Mouse (Mus musculus): ENCODE results near the gene Piwil1. TPM values are rescaled to one million over a fixed set of nuclear protein-coding genes. Genes with fewer than 3 reads are reported as not detected.
A peak's percentile ranks its signal among the peaks of the same experiment; 100 is the strongest.
"Not testable (repeated sequence)": the region's sequence is repeated elsewhere in the genome, so short reads cannot be mapped to it uniquely, and the experiment has no call there.

Gene Piwil1
- polyA plus RNA-seq, 1 experiment from 2014 or later = not detected

DNA sequence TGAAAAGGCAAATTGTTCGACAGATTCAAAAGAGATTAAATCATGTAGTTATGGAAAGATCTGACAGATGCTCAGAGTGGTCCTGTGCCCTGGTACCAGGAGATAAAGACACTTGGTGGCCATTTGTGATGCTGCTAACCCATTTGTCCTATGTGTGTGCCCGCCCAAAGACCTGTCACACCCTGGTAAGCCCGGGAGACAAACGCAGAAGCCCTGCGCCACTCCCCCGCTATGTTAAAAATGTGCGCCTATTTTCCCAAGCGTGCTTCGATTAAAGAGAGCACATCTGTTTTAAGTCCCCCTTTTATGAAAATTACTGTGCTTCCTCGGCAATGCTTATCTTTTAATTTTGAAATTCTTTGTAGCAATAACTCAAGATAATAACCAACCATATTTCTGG lies 1.4 kb downstream of the Piwil1 start:
- H3K4me2 ChIP-seq (replicated peaks; ENCODE audit: low read depth, low read length) = no peak overlapping the region; the same call in 1 of the 2 replicates
- ATAC-seq (ENCODE audit: insufficient number of reproducible peaks, insufficient read depth, low FRiP score, low read depth) = no peak
- no peaks in the 10 kb centered on the region for H3K9me3 ChIP-seq (ENCODE audit: control insufficient read depth, low read depth, low read length)
- H3K27me3 ChIP-seq (ENCODE audit: control insufficient read depth, insufficient read depth, low read length) = no peaks in the 10 kb centered on the region
- H3K4me1 ChIP-seq (ENCODE audit: control insufficient read depth, insufficient read depth, low read length) = no peaks in the 10 kb centered on the region
- no peak overlapping the region for H3K4me3 ChIP-seq (ENCODE audit: low read depth, low read length)
- H3K36me3 ChIP-seq (ENCODE audit: control insufficient read depth, insufficient read depth, low read length) = no peaks in the 10 kb centered on the region
- H3K9ac ChIP-seq (replicated peaks; ENCODE audit: low read depth, low read length) = no peak overlapping the region
- H3K27ac ChIP-seq (ENCODE audit: low read length) = no peak overlapping the region
- WGBS = 18% methylated on average over 10 of the region's 10 CpGs

- 38% methylated on average over 17 of the region's 19 CpGs for WGBS
- no peak overlapping the region for H3K9ac ChIP-seq (replicated peaks; ENCODE audit: low read depth, low read length)
Measured at GRCm38 (mm10) chr5:128704134-128704904, 2.0 kb downstream of the Piwil1 start.

GRCm38 (mm10) chr5:128706467-128706866 lies 4.1 kb downstream of the Piwil1 start:
- Histone ChIP-seq H3K4me2 (replicated peaks; ENCODE audit: low read depth, low read length) (no peak overlapping the region), H3K27ac (ENCODE audit: low read length) (no peak overlapping the region), H3K9me3 (ENCODE audit: control insufficient read depth, low read depth, low read length) (no peaks in the 10 kb centered on the region), H3K4me3 (ENCODE audit: low read depth, low read length) (no peak overlapping the region), H3K4me1 (ENCODE audit: control insufficient read depth, insufficient read depth, low read length) (no peaks in the 10 kb centered on the region), H3K27me3 (ENCODE audit: control insufficient read depth, insufficient read depth, low read length) (no peaks in the 10 kb centered on the region), H3K9ac (replicated peaks; ENCODE audit: low read depth, low read length) (no peak overlapping the region), H3K36me3 (ENCODE audit: control insufficient read depth, insufficient read depth, low read length) (no peaks in the 10 kb centered on the region)
- no peak for ATAC-seq (ENCODE audit: insufficient number of reproducible peaks, insufficient read depth, low FRiP score, low read depth)
- WGBS = 97% methylated on average over 1 of the region's 1 CpGs

More at GRCm38 (mm10) chr5:128704134-128704904, 2.0 kb downstream of the Piwil1 start:
- Histone ChIP-seq H3K4me2 (replicated peaks; ENCODE audit: low read depth, low read length) (no peak overlapping the region; the same call in 1 of the 2 replicates), H3K27me3 (ENCODE audit: control insufficient read depth, insufficient read depth, low read length) (no peaks in the 10 kb centered on the region), H3K9me3 (ENCODE audit: control insufficient read depth, low read depth, low read length) (no peaks in the 10 kb centered on the region), H3K4me1 (ENCODE audit: control insufficient read depth, insufficient read depth, low read length) (no peaks in the 10 kb centered on the region), H3K36me3 (ENCODE audit: control insufficient read depth, insufficient read depth, low read length) (no peaks in the 10 kb centered on the region), H3K27ac (ENCODE audit: low read length) (no peak overlapping the region), H3K4me3 (ENCODE audit: low read depth, low read length) (no peak overlapping the region)
- peak; percentile 65; the same call in 1 of the 2 replicates for ATAC-seq (ENCODE audit: insufficient number of reproducible peaks, insufficient read depth, low FRiP score, low read depth)

- Histone ChIP-seq H3K36me3 (ENCODE audit: control insufficient read depth, insufficient read depth, low read length) (no peaks in the 10 kb centered on the region), H3K4me1 (ENCODE audit: control insufficient read depth, insufficient read depth, low read length) (no peaks in the 10 kb centered on the region), H3K27ac (ENCODE audit: low read length) (no peak overlapping the region), H3K9me3 (ENCODE audit: control insufficient read depth, low read depth, low read length) (no peaks in the 10 kb centered on the region), H3K9ac (replicated peaks; ENCODE audit: low read depth, low read length) (no peak overlapping the region), H3K27me3 (ENCODE audit: control insufficient read depth, insufficient read depth, low read length) (no peaks in the 10 kb centered on the region), H3K4me3 (ENCODE audit: low read depth, low read length) (no peak overlapping the region), H3K4me2 (replicated peaks; ENCODE audit: low read depth, low read length) (no peak overlapping the region)
- no peak for ATAC-seq (ENCODE audit: insufficient number of reproducible peaks, insufficient read depth, low FRiP score, low read depth)
- 96% methylated on average over 11 of the region's 11 CpGs for WGBS
Measured at GRCm38 (mm10) chr5:128707271-128707670, 4.9 kb downstream of the Piwil1 start.

DNA sequence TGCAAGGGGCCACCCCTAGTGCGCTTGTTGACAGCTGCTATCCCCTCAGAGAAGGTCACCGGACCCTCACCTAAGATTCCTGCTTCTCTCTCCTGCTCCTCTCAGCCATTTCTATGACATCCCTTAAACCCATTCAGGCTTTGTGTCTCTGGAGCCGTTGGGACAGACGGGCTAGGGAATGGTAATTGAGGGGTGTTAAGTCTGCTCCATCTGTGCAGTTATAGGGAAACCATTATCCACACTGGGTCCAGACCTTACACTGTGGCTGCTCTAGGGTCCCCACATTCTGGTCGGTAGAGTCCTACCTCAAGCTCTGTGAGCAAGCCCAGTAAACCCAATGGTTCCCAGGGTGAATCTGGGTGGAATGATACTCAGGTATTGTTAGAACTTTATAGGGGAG lies 6.6 kb downstream of the Piwil1 start:
- H3K9me3 ChIP-seq (ENCODE audit: control insufficient read depth, low read depth, low read length) = no peaks in the 10 kb centered on the region
- no peak overlapping the region for H3K27ac ChIP-seq (ENCODE audit: low read length)
- no peaks in the 10 kb centered on the region for H3K36me3 ChIP-seq (ENCODE audit: control insufficient read depth, insufficient read depth, low read length)
- H3K27me3 ChIP-seq (ENCODE audit: control insufficient read depth, insufficient read depth, low read length) = no peaks in the 10 kb centered on the region
- H3K4me2 ChIP-seq (replicated peaks; ENCODE audit: low read depth, low read length) = no peak overlapping the region
- no peak for ATAC-seq (ENCODE audit: insufficient number of reproducible peaks, insufficient read depth, low FRiP score, low read depth)
- WGBS = 84% methylated on average over 5 of the region's 5 CpGs
- no peak overlapping the region for H3K4me3 ChIP-seq (ENCODE audit: low read depth, low read length)
- no peaks in the 10 kb centered on the region for H3K4me1 ChIP-seq (ENCODE audit: control insufficient read depth, insufficient read depth, low read length)
- H3K9ac ChIP-seq (replicated peaks; ENCODE audit: low read depth, low read length) = no peak overlapping the region

GRCm38 (mm10) chr5:128710596-128710995 lies 8.3 kb downstream of the Piwil1 start:
- Histone ChIP-seq H3K4me2 (replicated peaks; ENCODE audit: low read depth, low read length) (no peak overlapping the region), H3K9ac (replicated peaks; ENCODE audit: low read depth, low read length) (no peak overlapping the region), H3K27me3 (ENCODE audit: control insufficient read depth, insufficient read depth, low read length) (no peaks in the 10 kb centered on the region), H3K9me3 (ENCODE audit: control insufficient read depth, low read depth, low read length) (no peaks in the 10 kb centered on the region), H3K4me3 (ENCODE audit: low read depth, low read length) (no peak overlapping the region), H3K4me1 (ENCODE audit: control insufficient read depth, insufficient read depth, low read length) (no peaks in the 10 kb centered on the region), H3K27ac (ENCODE audit: low read length) (no peak overlapping the region), H3K36me3 (ENCODE audit: control insufficient read depth, insufficient read depth, low read length) (no peaks in the 10 kb centered on the region)
- 26% methylated on average over 8 of the region's 8 CpGs for WGBS
- no peak; the same call in 1 of the 2 replicates for ATAC-seq (ENCODE audit: insufficient number of reproducible peaks, insufficient read depth, low FRiP score, low read depth)

DNA sequence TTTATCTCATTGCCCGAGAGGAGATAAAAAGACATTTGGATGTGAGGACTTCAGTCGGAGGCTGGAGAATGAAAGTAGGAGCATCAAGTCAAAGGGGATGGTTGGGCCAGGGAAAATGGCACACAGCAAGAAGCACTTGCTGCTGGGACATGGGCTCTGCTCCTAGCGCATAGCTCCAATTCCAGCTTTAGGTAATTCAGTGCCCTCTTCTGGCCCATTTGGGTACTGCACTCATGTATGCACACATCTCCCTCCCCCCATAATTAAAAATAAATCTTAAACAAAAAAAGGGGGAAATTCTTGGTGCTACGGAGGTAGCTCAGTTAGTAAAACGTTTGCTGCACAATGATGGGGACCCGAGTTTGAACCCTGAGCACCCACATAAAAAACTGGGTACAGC lies 9.5 kb downstream of the Piwil1 start:
- no peaks in the 10 kb centered on the region for H3K27me3 ChIP-seq (ENCODE audit: control insufficient read depth, insufficient read depth, low read length)
- no peak for ATAC-seq (ENCODE audit: insufficient number of reproducible peaks, insufficient read depth, low FRiP score, low read depth)
- H3K4me2 ChIP-seq (replicated peaks; ENCODE audit: low read depth, low read length) = no peak overlapping the region
- H3K4me1 ChIP-seq (ENCODE audit: control insufficient read depth, insufficient read depth, low read length) = no peaks in the 10 kb centered on the region
- 84% methylated on average over 6 of the region's 6 CpGs for WGBS
- no peak overlapping the region for H3K27ac ChIP-seq (ENCODE audit: low read length)
- no peaks in the 10 kb centered on the region for H3K36me3 ChIP-seq (ENCODE audit: control insufficient read depth, insufficient read depth, low read length)
- no peak overlapping the region for H3K9ac ChIP-seq (replicated peaks; ENCODE audit: low read depth, low read length)
- no peak overlapping the region for H3K4me3 ChIP-seq (ENCODE audit: low read depth, low read length)
- no peaks in the 10 kb centered on the region for H3K9me3 ChIP-seq (ENCODE audit: control insufficient read depth, low read depth, low read length)

GRCm38 (mm10) chr5:128715171-128715570 lies 12.8 kb downstream of the Piwil1 start:
- no peak overlapping the region for H3K27ac ChIP-seq (ENCODE audit: low read length)
- no peaks in the 10 kb centered on the region for H3K9me3 ChIP-seq (ENCODE audit: control insufficient read depth, low read depth, low read length)
- no peaks in the 10 kb centered on the region for H3K4me1 ChIP-seq (ENCODE audit: control insufficient read depth, insufficient read depth, low read length)
- no peak overlapping the region for H3K9ac ChIP-seq (replicated peaks; ENCODE audit: low read depth, low read length)
- H3K4me2 ChIP-seq (replicated peaks; ENCODE audit: low read depth, low read length) = no peak overlapping the region
- no peaks in the 10 kb centered on the region for H3K27me3 ChIP-seq (ENCODE audit: control insufficient read depth, insufficient read depth, low read length)
- no peaks in the 10 kb centered on the region for H3K36me3 ChIP-seq (ENCODE audit: control insufficient read depth, insufficient read depth, low read length)
- no peak for ATAC-seq (ENCODE audit: insufficient number of reproducible peaks, insufficient read depth, low FRiP score, low read depth)
- 73% methylated on average over 16 of the region's 16 CpGs for WGBS
- no peak overlapping the region for H3K4me3 ChIP-seq (ENCODE audit: low read depth, low read length)

- H3K4me2 ChIP-seq (replicated peaks; ENCODE audit: low read depth, low read length); H3K9ac ChIP-seq (replicated peaks; ENCODE audit: low read depth, low read length); H3K27me3 ChIP-seq (ENCODE audit: control insufficient read depth, insufficient read depth, low read length); H3K9me3 ChIP-seq (ENCODE audit: control insufficient read depth, low read depth, low read length); H3K36me3 ChIP-seq (ENCODE audit: control insufficient read depth, insufficient read depth, low read length); H3K4me1 ChIP-seq (ENCODE audit: control insufficient read depth, insufficient read depth, low read length); H3K4me3 ChIP-seq (ENCODE audit: low read depth, low read length); ATAC-seq (ENCODE audit: insufficient number of reproducible peaks, insufficient read depth, low FRiP score, low read depth); H3K27ac ChIP-seq (ENCODE audit: low read length): not testable (repeated sequence)
- WGBS = 90% methylated on average over 11 of the region's 11 CpGs
Measured at GRCm38 (mm10) chr5:128720461-128720860, 18.1 kb downstream of the Piwil1 start.

All from stomach, embryonic 14.5 days (tissue).